Mouse (Mus musculus) cortical plate, adult 2 months (tissue): Measurements from ENCODE around the gene C3. TPM values are rescaled to one million over a fixed set of nuclear protein-coding genes. Genes with fewer than 3 reads are reported as not detected.

ENCODE experiments used
- H3K27ac ChIP-seq: fragments of 200-500 bp; 2 replicates; pipeline ENCODE4 v1.5.1; 2012; ENCODE audit warnings: low read length, control low read depth, inconsistent platforms; ENCODE audit not compliant: insufficient read depth
- H3K4me1 ChIP-seq: fragments of 200-500 bp; 2 replicates; pipeline ENCODE4 v1.6.1; 2011; ENCODE audit warnings: low read length; ENCODE audit not compliant: control insufficient read depth, insufficient read depth
- H3K4me3 ChIP-seq: fragments of 200-500 bp; 2 replicates; pipeline ENCODE4 v1.5.1; 2011; ENCODE audit warnings: mild to moderate bottlenecking, low read length, control low read depth; ENCODE audit not compliant: insufficient read depth
- CTCF ChIP-seq: fragments of 200-500 bp; IDR thresholded peaks from 2 replicates; pipeline ENCODE4 v1.5.1; 2011; ENCODE audit warnings: mild to moderate bottlenecking, control low read depth, low read length; ENCODE audit not compliant: insufficient read depth; ENCODE audit errors: extremely low read depth
- POLR2A ChIP-seq: fragments of 200-500 bp; IDR thresholded peaks from 2 replicates; pipeline ENCODE4 v1.6.1; 2011; ENCODE audit warnings: mild to moderate bottlenecking, low read length, control low read depth; ENCODE audit not compliant: insufficient read depth; ENCODE audit errors: extremely low read depth
- polyA plus RNA-seq: library from polyadenylated mRNA; depleted of rRNA; stranded (reverse); fragments of >200 nt; gene quantifications from 2 replicates; pipeline ENCODE4 v1.2.3, GENCODE M21; 2012

Gene C3
- polyA plus RNA-seq, 1 experiment, result 0.17 TPM

- TF ChIP-seq POLR2A (no peak), CTCF (no peak)
- Histone ChIP-seq H3K4me1 (no peaks in the 10 kb centered on the region), H3K4me3 (no peak overlapping the region), H3K27ac (no peak overlapping the region)
Observed at GRCm38 (mm10) chr17:57237181-57237580, 9.2 kb upstream of the C3 start.

GRCm38 (mm10) chr17:57235803-57236202, 7.9 kb upstream of the C3 start:
- TF ChIP-seq POLR2A (no peak), CTCF (no peak)
- H3K4me1 ChIP-seq, result no peaks in the 10 kb centered on the region
- no peak overlapping the region for H3K4me3 ChIP-seq
- no peak overlapping the region for H3K27ac ChIP-seq

- Histone ChIP-seq H3K4me1 (no peaks in the 10 kb centered on the region), H3K4me3 (no peak overlapping the region), H3K27ac (no peak overlapping the region)
- TF ChIP-seq CTCF, result no peak
- TF ChIP-seq POLR2A, result no peak
Observed at GRCm38 (mm10) chr17:57234254-57234928, 6.5 kb upstream of the C3 start.

- no peak for TF ChIP-seq CTCF
- no peak for TF ChIP-seq POLR2A
- no peak overlapping the region for H3K4me3 ChIP-seq
- H3K4me1 ChIP-seq, result no peaks in the 10 kb centered on the region
- H3K27ac ChIP-seq, result no peak overlapping the region
Observed at GRCm38 (mm10) chr17:57233038-57233437, 5.1 kb upstream of the C3 start.

GRCm38 (mm10) chr17:57232200-57232599, 4.3 kb upstream of the C3 start:
- TF ChIP-seq CTCF (no peak), POLR2A (no peak)
- no peaks in the 10 kb centered on the region for H3K4me1 ChIP-seq
- no peak overlapping the region for H3K27ac ChIP-seq
- H3K4me3 ChIP-seq, result no peak overlapping the region

- no peak for TF ChIP-seq POLR2A
- no peak for TF ChIP-seq CTCF
- Histone ChIP-seq H3K4me1 (no peaks in the 10 kb centered on the region), H3K4me3 (no peak overlapping the region), H3K27ac (no peak overlapping the region)
Observed at GRCm38 (mm10) chr17:57231321-57231771, 3.4 kb upstream of the C3 start.

- no peak overlapping the region for H3K4me3 ChIP-seq
- H3K4me1 ChIP-seq, result no peaks in the 10 kb centered on the region
- TF ChIP-seq POLR2A, result no peak
- no peak for TF ChIP-seq CTCF
- H3K27ac ChIP-seq, result no peak overlapping the region
Observed at GRCm38 (mm10) chr17:57230728-57231125, 2.8 kb upstream of the C3 start.

GRCm38 (mm10) chr17:57229851-57230727, 2.2 kb upstream of the C3 start:
- no peak overlapping the region for H3K27ac ChIP-seq
- H3K4me1 ChIP-seq, result no peaks in the 10 kb centered on the region
- TF ChIP-seq CTCF, result no peak
- no peak overlapping the region for H3K4me3 ChIP-seq

- no peak overlapping the region for H3K27ac ChIP-seq
- TF ChIP-seq CTCF, result no peak
- TF ChIP-seq POLR2A, result no peak
- H3K4me3 ChIP-seq, result no peak overlapping the region
- no peaks in the 10 kb centered on the region for H3K4me1 ChIP-seq
Observed at GRCm38 (mm10) chr17:57228873-57229272, 937 bp upstream of the C3 start.

- TF ChIP-seq POLR2A (no peak), CTCF (no peak)
- H3K4me3 ChIP-seq, result no peak overlapping the region
- H3K27ac ChIP-seq, result no peak overlapping the region
- no peaks in the 10 kb centered on the region for H3K4me1 ChIP-seq
Observed at GRCm38 (mm10) chr17:57227468-57227867, 468 bp downstream of the C3 start.
